Mouse (Mus musculus): Measurements from ENCODE around the gene Gtf2h4.

- TF ChIP-seq CTCF (IDR thresholded peaks at IDR 0.05; ENCODE audit: control insufficient read depth, insufficient read depth, insufficient read length) (no peak), MYOD1 (IDR thresholded peaks at IDR 0.05; ENCODE audit: control insufficient read depth, insufficient read length, low read depth) (no peak)
Measured at GRCm38 (mm10) chr17:35666851-35667256, 6.7 kb downstream of the Gtf2h4 start.

Data from C2C12 (cell line).